Mouse (Mus musculus): ENCODE measurements around the gene Spint1. TPM values are rescaled to one million over a fixed set of nuclear protein-coding genes. Genes with fewer than 3 reads are reported as not detected.

The Spint1 gene
- polyA plus RNA-seq (2014; fragmentation: Illumina TruSeq; extraction: RNeasy Lipid Tissue Mini Kit (QIAGEN cat#74804); ENCODE audit: low read depth, low replicate concordance), result 14.7 TPM

DNA sequence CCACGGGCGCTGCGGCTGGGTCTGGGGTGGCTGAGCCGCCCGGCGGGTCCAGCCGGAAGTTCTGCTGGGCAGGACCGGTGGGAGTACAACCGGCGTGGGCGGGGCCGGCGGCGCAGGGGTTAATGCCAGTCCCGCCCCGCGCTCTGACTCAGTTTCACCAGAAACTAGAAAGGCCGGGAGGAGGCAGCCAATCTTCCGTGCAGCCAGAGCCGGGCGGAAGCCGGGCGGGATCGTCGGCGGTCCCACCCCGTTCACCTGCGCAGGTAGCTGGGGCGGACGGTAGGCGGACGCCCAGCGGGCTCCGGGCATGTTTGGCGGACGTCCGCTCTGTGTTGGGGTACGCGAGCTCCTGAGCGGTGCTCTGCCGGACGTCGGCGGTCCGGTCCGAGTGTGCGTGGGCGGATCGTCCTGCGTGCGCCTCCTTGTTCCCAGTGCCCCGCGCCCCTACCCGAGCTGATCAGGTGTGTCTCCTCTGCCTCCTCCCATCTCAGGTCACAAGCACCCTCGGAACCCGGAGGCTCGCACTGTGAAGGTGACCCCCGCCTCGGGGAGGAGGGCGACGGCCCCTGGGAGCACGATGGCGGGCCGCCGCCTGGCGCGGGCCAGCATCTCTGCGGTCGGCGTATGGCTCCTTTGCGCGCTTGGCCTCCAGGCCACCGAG is at the start of gene Spint1:
Gene Spint1, plus strand, starts transcription at position 153 of the 661 bp plus-strand sequence.

DNA sequence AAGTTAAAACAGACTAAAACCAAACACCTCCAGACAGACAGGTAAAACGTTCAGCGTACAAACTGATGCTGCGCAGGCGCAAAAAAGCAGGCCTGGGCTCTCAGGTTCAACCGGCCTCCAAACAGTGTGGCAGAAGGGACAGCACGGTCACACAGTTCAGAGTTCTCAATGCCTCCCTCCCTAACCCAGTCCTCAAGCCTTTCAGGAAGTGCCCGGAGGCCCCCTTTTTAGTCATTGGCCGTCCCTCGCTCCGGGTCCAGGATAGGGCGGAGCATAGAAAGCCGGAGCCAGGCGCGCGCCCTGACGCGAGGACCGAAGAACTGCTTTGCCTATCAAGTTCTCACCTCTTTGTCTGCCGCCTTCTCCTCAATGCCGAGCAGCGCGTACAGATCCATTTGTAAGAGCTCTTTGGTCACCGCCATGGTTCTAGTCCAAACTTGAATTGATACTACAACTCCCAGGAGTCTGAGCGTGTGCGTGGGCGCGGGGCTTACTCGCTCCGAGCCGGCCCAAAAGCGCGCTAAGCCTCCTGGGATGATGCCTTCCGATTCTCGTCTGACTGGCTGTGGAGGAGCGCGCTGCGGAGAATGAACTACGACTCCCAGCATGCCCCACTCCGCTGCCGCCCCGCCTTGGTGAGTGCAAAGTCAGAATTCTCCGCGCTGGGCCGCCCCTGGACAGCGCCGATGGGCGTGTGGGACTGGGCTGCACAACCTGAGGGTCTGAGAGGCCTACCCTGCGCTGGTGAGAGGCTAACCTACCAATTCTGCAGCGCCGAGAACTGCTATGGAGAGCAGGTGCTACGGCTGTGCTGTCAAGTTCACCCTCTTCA is 28.6 kb upstream of the Spint1 start, which contains the start of the genes Zfyve19 and Dnajc17:
Gene Zfyve19, plus strand, starts transcription at position 274 of the 832 bp plus-strand sequence.
Gene Dnajc17, minus strand, starts transcription at position 452 of the 832 bp plus-strand sequence.

DNA sequence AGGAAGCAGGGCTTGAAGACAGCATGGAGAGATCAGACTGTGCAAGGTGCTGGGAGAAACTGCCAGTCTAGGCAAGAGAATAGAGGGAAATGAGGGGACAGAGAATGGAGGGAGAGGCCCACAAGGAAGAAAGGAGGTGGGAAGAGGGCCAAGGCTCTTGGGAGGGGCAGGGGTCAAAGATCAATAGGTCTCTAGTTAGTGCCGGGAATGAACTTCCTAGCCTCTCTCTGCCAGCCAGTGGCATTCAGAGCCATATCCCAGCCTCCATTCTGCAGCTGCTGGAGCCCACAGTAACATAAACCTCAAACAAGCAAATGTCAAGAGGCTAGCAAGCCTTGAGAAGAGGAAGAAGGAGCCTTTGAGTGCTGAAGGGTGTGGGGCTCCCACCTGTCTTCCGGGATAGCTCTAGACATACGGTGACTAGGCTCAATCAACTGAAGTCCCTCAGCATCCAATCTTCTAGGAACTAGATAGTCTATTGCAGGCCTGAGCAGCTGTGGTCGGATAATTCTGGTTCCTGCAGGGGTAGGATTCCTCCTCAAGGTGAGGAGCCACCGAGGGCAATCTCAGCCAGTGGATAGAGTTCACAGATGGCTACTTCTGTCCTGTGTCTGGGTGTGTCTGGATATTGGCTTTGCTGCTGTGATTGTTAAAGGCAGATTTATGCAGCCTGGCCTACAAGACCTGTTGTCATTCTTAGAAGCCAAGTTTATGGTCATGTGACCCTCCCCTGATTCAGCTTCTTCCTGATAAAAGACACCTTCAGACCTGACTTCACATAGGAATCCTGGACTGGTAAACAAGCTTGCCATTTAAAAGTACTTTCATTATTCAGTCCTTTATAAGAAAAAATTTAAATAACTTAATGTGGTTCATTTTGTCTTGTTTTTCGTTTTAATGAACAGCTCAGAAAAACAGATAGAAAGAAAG is 7.1 kb upstream of the Spint1 start, which contains the start of gene Ppp1r14d:
Gene Ppp1r14d, minus strand, starts transcription at position 132 of the 930 bp plus-strand sequence.

DNA sequence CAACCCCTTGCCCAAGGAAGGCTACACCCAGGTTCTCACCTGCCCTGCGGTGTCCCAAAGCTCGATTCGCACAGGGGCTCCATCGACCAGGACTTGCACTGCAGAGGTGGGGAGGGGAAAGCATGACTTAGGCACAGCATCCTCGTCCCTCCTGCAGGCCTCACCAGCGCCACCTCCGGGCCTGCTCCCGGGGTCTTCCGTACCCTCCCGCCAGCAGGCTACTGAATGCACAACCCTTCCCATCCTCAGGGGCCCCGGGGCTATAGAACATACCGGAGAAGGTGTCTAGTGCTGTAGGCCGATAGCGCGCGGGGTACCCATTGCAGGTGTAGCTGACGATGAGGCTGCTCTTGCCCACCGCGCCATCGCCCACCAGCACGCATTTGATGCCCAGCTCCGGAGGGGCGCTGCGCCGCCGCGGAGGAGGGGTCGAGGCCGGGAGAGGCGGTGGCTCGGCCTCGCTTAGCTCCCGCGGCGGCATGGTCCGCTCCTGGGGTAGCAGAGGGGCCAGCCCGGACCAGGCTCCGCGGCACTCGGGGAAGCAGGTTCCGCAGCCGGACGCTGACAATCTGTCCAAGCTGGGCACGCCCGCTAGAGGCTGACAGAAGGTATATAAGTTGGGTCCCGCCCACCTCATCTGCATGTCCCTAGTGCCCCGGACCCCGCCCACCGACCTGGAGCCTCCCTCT is 33.6 kb downstream of the Spint1 start, which contains the start of gene Rhov:
Gene Rhov, minus strand, starts transcription at position 630 of the 689 bp plus-strand sequence.

DNA sequence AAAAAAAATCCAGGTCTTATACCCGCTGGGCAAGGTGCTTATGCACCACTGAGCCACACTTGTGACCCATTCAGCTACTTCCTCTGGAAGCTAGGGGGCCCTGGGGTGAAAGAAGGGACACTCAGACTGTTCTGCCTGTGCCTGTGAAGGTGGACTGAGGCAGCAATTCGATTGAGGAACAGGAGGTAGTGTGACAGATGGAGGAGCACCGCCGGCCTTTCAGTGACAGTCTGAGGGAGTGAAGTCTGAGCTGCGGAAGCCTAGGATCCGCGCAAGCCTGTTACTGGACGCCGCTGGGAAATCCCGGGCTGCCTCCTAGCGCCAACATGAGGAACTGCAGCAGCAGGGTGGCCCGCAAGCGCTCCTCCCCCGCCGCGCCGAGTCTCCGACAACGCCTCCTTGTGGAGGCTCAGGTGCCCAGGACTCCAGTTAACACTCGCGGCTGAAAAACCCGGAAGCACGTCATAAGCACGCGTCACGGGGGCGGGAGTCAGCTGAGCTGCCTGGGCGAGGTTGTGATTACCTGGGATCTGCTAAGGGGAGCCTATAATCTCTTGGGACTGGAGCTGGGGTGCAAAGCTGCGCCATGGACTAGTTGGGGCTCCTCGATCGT is 51.2 kb downstream of the Spint1 start, which contains the start of gene Vps18:
Gene Vps18, plus strand, starts transcription at position 471 of the 613 bp plus-strand sequence.

Other genes with a start within 250 kb of the Spint1 start
- 11.6 TPM for gene Ccdc32, start 208.0 kb upstream of the Spint1 start, polyA plus RNA-seq (2014; fragmentation: Illumina TruSeq; extraction: RNeasy Lipid Tissue Mini Kit (QIAGEN cat#74804); ENCODE audit: low read depth, low replicate concordance)
- gene Rpusd2, start 202.6 kb upstream of the Spint1 start, polyA plus RNA-seq (2014; fragmentation: Illumina TruSeq; extraction: RNeasy Lipid Tissue Mini Kit (QIAGEN cat#74804); ENCODE audit: low read depth, low replicate concordance), result 3.2 TPM
- gene Knl1, start 190.2 kb upstream of the Spint1 start, polyA plus RNA-seq (2014; fragmentation: Illumina TruSeq; extraction: RNeasy Lipid Tissue Mini Kit (QIAGEN cat#74804); ENCODE audit: low read depth, low replicate concordance), result 0.20 TPM
- gene Rad51, start 124.6 kb upstream of the Spint1 start, polyA plus RNA-seq (2014; fragmentation: Illumina TruSeq; extraction: RNeasy Lipid Tissue Mini Kit (QIAGEN cat#74804); ENCODE audit: low read depth, low replicate concordance), result 0.69 TPM
- gene Rmdn3, start 80.3 kb upstream of the Spint1 start, polyA plus RNA-seq (2014; fragmentation: Illumina TruSeq; extraction: RNeasy Lipid Tissue Mini Kit (QIAGEN cat#74804); ENCODE audit: low read depth, low replicate concordance), result 42.6 TPM
- gene Gchfr, start 69.6 kb upstream of the Spint1 start, polyA plus RNA-seq (2014; fragmentation: Illumina TruSeq; extraction: RNeasy Lipid Tissue Mini Kit (QIAGEN cat#74804); ENCODE audit: low read depth, low replicate concordance), result not detected
- not detected for gene Gm14137, start 62.9 kb upstream of the Spint1 start, polyA plus RNA-seq (2014; fragmentation: Illumina TruSeq; extraction: RNeasy Lipid Tissue Mini Kit (QIAGEN cat#74804); ENCODE audit: low read depth, low replicate concordance)
- 3.5 TPM for gene Zfyve19, start 28.7 kb upstream of the Spint1 start, polyA plus RNA-seq (2014; fragmentation: Illumina TruSeq; extraction: RNeasy Lipid Tissue Mini Kit (QIAGEN cat#74804); ENCODE audit: low read depth, low replicate concordance)
- 1.9 TPM for gene Dnajc17, start 28.6 kb upstream of the Spint1 start, polyA plus RNA-seq (2014; fragmentation: Illumina TruSeq; extraction: RNeasy Lipid Tissue Mini Kit (QIAGEN cat#74804); ENCODE audit: low read depth, low replicate concordance)
- 1.1 TPM for gene Ppp1r14d, start 7.5 kb upstream of the Spint1 start, polyA plus RNA-seq (2014; fragmentation: Illumina TruSeq; extraction: RNeasy Lipid Tissue Mini Kit (QIAGEN cat#74804); ENCODE audit: low read depth, low replicate concordance)
- 0.44 TPM for gene Rhov, start 33.9 kb downstream of the Spint1 start, polyA plus RNA-seq (2014; fragmentation: Illumina TruSeq; extraction: RNeasy Lipid Tissue Mini Kit (QIAGEN cat#74804); ENCODE audit: low read depth, low replicate concordance)
- 0.20 TPM for gene Vps18, start 51.4 kb downstream of the Spint1 start, polyA plus RNA-seq (2014; fragmentation: Illumina TruSeq; extraction: RNeasy Lipid Tissue Mini Kit (QIAGEN cat#74804); ENCODE audit: low read depth, low replicate concordance)
- 0.28 TPM for gene Dll4, start 88.4 kb downstream of the Spint1 start, polyA plus RNA-seq (2014; fragmentation: Illumina TruSeq; extraction: RNeasy Lipid Tissue Mini Kit (QIAGEN cat#74804); ENCODE audit: low read depth, low replicate concordance)
- gene Chac1, start 113.9 kb downstream of the Spint1 start, polyA plus RNA-seq (2014; fragmentation: Illumina TruSeq; extraction: RNeasy Lipid Tissue Mini Kit (QIAGEN cat#74804); ENCODE audit: low read depth, low replicate concordance), result 0.28 TPM
- gene Ino80, start 240.3 kb downstream of the Spint1 start, polyA plus RNA-seq (2014; fragmentation: Illumina TruSeq; extraction: RNeasy Lipid Tissue Mini Kit (QIAGEN cat#74804); ENCODE audit: low read depth, low replicate concordance), result 14.5 TPM